Mouse (Mus musculus) left cerebral cortex, postnatal 4 days (tissue): Measurements from ENCODE around the gene Galnt15. TPM values are rescaled to one million over a fixed set of nuclear protein-coding genes. Genes with fewer than 3 reads are reported as not detected.
"Not testable (repeated sequence)": the region's sequence is repeated elsewhere in the genome, so short reads cannot be mapped to it uniquely, and the experiment has no call there.

Experiments
- DNase-seq: peaks from one replicate; pipeline ENCODE4 v3.0.0-alpha.2; 2022
- intact Hi-C: fragments of 180-260 bp; cut with DNase I; formaldehyde crosslinking; loops from one replicate; pipeline ENCODE4 v1.15.1; 2025
- total RNA-seq, 2 experiments: library from RNA; stranded (reverse); gene quantifications; 2 replicates each; pipeline ENCODE4 v1.2.3; 2021

Gene Galnt15
- total RNA-seq, 2 experiments from 2014 or later, result 0.74 to 0.78 TPM

DNA sequence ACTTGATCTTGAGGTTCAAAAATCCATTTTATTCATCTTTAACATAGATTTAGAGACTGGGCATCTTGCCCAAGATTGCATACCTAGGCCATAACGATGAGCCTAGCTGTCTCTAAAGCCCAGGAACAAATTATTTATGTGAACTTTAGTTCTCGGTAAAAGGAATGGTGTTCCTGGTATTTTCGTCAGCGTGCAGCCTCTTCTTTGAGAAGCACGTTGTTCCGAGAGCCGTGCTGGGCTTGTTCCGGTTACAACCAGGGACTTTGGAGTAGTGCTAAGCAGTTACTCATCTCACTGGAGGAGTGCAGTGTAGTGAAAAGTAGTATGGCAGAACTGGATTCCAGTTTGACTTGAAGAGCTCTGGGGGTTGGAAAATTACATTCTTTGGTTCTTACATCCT lies 57.4 kb downstream of the Galnt15 start:
- DNase-seq, result no peak
- intact Hi-C loops, result no loop called here

DNA sequence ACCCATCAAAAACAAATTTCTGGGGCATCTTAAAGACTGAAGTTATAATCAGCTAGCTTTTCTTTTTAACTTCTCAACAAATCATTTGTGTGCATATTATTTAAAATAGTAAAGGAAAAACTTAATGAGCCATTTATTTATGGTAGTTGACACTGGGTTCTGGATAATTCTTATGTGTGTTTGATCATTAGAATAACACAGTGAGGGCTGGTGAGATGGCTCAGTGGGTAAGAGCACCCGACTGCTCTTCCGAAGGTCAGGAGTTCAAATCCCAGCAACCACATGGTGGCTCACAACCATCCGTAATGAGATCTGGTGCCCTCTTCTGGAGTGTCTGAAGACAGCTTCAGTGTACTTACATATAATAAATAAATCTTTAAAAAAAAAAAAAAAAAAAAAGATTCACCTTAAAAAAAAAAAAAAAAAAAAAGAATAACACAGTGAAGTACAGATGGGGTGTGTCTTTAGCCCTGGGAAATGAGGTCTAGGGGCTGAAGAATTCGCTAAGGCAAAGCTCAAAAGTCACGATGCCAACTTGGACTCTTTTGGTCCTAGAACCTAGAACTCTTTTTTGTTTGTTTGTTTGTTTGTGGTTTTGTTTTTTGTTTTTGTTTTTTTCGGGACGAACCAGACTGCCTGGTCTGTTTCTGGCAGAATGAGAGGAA lies 58.9 kb downstream of the Galnt15 start:
- intact Hi-C loops, DNase-seq: not testable (repeated sequence)

GRCm38 (mm10) chr14:32091124-32091523 lies 62.3 kb downstream of the Galnt15 start:
- DNase-seq, result no peak

DNA sequence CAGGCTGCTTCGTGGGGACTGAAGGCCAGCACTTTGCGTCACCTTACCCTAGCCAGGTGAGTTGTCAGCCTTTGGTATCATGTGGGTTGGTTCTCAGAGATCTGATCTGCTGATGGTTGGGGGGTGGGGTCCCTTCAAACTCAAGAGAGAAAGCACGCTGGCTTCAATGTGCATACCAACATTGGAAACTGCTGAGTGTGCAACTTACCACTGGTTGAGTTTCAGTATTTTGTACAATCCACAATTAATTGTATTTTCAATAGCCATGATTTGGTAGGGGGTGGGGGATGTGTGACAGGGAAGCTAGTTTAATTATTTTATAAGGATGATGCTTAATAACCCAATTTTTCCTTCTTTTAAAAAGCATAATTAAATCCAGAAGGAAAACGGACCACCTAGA lies 62.9 kb downstream of the Galnt15 start:
- intact Hi-C loops, result no loop called here
- no peak for DNase-seq

More at GRCm38 (mm10) chr14:32091124-32091523, 62.3 kb downstream of the Galnt15 start:
- intact Hi-C loops, result no loop called here

DNA sequence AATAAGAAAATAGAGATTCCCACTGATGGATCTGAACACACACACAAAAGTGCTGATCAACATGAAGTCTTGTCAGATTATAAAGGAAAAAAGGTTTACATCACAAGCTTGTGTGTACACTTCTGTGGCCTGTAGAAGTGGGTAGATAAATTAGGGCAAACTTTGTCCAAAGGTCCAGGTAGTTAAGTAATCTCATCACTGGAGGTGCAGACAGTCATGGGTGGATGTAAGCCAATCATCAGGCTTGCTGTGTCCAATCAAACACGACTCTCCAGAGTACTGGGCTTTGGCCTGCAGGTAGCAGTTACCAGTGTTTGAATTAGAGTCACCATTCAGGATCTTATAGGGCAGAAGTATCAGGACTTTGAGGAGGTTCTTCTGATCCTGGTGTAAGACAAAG lies 64.2 kb downstream of the Galnt15 start:
- intact Hi-C loops, result no loop called here
- DNase-seq, result no peak

DNA sequence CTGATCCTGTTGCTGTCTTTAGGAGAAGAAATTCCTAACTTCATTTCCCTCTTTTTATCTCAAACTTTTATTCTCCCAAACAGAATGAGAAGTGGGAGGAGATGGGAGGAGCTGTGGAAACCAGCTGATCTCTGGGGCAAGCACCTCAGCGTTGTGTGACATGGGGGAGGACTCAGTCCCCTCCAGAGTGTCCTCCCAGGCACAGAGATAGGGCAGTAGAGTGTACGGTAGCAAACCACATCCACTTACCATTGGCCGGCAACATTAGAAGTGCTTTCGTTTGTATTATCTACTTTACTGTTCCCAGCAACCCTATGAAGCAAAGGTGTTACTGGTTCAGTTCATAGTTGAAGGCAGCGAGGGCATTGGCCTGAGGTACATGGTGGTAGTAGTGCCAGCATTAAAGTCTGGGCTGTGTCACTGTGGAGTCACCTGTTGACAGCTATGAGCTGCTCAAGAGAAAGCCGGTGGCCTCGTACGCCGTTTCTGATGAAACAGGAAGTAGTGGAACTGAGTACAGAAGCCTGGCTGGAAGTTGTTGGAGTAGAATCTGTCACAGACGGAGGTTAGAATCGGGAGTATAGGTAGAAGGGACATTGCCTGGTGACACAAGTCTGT lies 64.8 kb downstream of the Galnt15 start:
- intact Hi-C loops, result no loop called here
- DNase-seq, result no peak

DNA sequence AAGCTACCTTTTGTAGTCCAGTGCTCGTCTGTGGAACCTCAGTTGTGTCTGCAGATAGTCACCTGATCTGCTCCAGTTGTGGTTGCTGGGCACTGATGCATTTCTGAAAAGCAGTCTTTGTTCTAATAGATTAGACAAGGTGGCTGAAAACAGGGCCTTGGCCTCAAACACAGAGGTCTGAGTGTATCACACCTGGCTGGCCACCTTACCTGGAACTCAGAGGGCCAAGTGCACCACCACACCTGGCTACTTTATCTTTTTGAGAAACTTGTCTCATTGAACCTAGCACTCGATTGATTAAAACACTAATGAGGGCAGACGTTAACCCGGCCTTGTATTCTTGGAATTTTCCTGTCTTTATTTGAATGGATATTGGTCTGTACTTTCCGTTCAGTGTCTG lies 66.9 kb downstream of the Galnt15 start:
- intact Hi-C loops, result no loop called here
- DNase-seq, result no peak

DNA sequence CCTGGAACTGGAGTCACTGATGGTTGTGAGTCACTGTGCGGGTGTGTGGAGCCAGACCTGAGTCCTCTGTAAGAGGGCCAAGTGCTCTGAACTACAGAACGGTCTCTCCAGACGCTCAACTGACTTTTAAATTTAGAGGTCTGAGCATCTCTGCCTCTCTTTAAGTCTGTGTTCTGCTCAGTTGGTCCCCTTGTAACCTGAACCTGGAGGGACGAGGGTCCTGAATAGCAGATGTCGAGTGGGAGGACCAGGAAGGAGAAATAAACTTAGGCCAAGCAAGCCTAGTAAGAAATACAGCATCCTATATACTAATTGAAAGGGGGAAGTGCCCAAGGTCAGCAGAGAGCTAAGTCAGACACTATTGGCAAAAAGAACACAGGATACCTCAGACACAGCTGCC lies 68.0 kb downstream of the Galnt15 start:
- DNase-seq, result no peak
- intact Hi-C loops, result no loop called here

DNA sequence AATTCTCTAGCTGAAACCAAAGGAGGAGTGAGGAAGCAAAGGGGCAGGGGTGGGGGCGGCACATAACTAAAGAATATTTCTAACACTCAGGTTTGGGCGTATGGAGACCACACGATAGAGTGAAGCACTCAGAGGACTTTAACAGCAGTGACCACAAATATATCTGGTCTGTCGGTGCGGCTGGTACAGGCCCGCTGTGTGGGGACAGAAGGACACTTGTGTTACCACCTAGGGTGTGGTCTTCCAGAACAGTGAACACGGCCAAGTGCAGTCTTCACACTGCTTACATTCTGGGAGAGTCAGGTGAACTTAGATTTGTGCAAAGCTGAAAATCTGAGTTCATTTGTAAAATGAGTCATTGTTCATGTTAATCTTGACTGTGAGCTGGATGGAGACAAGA lies 68.9 kb downstream of the Galnt15 start:
- DNase-seq, result no peak
- intact Hi-C loops, result no loop called here

- intact Hi-C loops, result no loop called here
Measured at GRCm38 (mm10) chr14:32098951-32099350, 70.2 kb downstream of the Galnt15 start.

DNA sequence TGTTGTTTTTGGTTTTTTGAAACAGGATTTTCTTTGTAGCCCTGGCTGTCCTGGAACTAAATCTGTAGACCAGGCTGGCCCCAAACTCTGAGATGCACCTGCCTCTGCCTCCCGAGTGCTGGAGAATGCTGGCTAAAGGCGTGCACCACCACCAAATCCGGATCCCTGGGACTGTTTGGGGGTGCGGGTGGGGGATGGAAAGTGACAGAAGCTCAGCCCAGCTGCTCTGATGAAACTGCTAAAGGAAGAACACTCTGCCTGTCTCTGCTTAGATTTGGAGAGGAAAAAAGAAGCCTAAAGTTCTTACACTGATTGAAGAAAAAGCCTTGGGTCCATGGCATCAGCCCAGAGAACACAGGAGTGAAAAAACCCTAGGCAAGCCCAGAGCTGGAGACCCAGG lies 74.8 kb downstream of the Galnt15 start:
- intact Hi-C loops, result no loop called here
- DNase-seq, result no peak

More at GRCm38 (mm10) chr14:32098951-32099350, 70.2 kb downstream of the Galnt15 start:
- no peak for DNase-seq

GRCm38 (mm10) chr14:32105663-32106062 lies 76.9 kb downstream of the Galnt15 start:
- no peak for DNase-seq
- intact Hi-C loops, result no loop called here

DNA sequence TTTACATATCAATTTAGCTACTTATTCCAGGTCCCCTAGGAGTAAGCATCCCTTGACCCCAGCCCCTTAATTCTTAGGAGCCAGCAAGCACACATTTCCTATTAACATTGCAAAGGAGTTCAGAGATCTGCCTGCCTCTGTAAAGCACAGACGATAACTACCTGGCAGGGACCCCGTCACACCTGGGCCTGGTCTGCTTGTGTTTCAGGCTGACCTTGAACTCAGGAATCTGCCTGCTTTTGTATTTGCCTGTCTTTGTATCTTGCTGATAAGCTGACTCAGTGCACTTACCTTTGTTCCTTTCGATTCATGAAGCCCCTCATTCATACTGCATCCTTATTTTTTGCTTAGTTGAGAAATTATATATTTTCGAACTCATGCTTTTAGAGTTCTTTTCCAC lies 78.1 kb downstream of the Galnt15 start:
- intact Hi-C loops, result no loop called here
- no peak for DNase-seq

Other genes with a start within 250 kb of the Galnt15 start
- gene Ankrd28, start 198.3 kb upstream of the Galnt15 start, total RNA-seq, result 10 to 100 TPM; 57.5 to 60.8 TPM
- 10 to 100 TPM; 17.8 to 19.9 TPM for gene Oxnad1, start 56.4 kb downstream of the Galnt15 start, total RNA-seq
- 10 to 100 TPM; 41.4 to 45.5 TPM for gene Dph3, start 56.7 kb downstream of the Galnt15 start, total RNA-seq
- not detected for gene Msmb, start 113.0 kb downstream of the Galnt15 start, total RNA-seq
- gene Ncoa4, start 130.9 kb downstream of the Galnt15 start, total RNA-seq, result 10 to 100 TPM; 99.3 to 99.7 TPM
- 10 to 100 TPM; 58.9 to 81.0 TPM for gene Timm23, start 172.9 kb downstream of the Galnt15 start, total RNA-seq
- 10 to 100 TPM; 42.8 to 44.2 TPM for gene Parg, start 173.0 kb downstream of the Galnt15 start, total RNA-seq